Mouse (Mus musculus): ENCODE results near the gene Nrxn2. TPM values are rescaled to one million over a fixed set of nuclear protein-coding genes. Genes with fewer than 3 reads are reported as not detected.

The Nrxn2 gene
- polyA plus RNA-seq, 1 experiment from 2014 or later, result 54.1 TPM

DNA sequence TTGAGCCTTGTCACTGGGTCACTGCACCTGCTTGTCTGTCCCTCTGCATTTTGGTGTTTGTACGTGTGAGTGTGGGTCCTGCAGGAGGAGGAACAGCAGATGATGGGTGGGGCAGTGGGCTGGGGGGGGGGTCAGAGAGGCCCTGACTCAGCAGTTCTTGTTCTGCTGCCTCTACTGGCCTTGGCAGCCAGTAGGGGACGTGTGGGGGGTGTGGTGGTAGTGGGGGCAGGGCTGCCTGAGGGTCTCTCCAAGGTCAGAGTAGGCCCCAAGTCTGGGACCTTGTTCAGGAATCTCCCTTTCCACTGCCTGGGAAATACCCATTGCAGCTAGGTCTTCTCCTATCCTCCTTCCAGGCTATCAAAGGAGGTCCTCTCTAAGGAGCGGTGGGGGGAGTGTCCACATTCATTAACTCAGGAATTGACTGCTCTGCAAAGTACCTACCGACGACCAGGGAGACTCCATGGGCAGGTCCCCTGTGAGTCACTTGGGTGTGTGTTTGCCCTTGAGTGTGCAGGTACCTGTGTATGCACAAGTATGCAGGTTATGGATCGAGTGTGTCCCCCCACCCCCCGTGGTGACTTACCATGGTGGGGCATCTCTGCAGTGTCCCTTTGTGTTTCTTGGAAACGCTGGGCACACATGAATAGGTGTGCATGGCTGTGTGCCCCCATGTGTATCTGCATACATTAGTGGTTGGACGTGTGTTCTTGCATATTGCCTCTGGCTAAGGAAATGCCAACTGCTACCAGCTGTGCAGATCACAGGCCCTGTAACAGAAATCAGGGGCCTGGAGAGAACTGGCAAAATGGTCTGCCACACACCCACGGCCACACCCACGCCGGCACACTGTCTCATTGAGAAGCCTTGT, 1.4 kb upstream of the Nrxn2 start:
- no peak for DNase-seq
- Histone ChIP-seq H3K9ac (replicated peaks; ENCODE audit: low read length) (no peak overlapping the region; the same call in 1 of the 2 replicates), H3K27ac (replicated peaks; ENCODE audit: low read depth, low read length) (peak overlapping the region; percentile 84), H3K4me1 (ENCODE audit: control insufficient read depth, insufficient read depth, low read length) (peaks cover 55% of the 10 kb centered on the region), H3K9me3 (ENCODE audit: control insufficient read depth, low read length) (no peaks in the 10 kb centered on the region), H3K4me2 (ENCODE audit: low read length) (peak overlapping the region; percentile 81), H3K27me3 (ENCODE audit: control insufficient read depth, insufficient read depth, low read length) (no peaks in the 10 kb centered on the region), H3K36me3 (ENCODE audit: control insufficient read depth, insufficient read depth, low read length) (no peaks in the 10 kb centered on the region), H3K4me3 (replicated peaks; ENCODE audit: low read depth, low read length) (no peak overlapping the region; the same call in 1 of the 2 replicates)
- no peak for ATAC-seq (ENCODE audit: low FRiP score, low TSS enrichment)
- 59% methylated on average over 12 of the region's 12 CpGs for WGBS

DNA sequence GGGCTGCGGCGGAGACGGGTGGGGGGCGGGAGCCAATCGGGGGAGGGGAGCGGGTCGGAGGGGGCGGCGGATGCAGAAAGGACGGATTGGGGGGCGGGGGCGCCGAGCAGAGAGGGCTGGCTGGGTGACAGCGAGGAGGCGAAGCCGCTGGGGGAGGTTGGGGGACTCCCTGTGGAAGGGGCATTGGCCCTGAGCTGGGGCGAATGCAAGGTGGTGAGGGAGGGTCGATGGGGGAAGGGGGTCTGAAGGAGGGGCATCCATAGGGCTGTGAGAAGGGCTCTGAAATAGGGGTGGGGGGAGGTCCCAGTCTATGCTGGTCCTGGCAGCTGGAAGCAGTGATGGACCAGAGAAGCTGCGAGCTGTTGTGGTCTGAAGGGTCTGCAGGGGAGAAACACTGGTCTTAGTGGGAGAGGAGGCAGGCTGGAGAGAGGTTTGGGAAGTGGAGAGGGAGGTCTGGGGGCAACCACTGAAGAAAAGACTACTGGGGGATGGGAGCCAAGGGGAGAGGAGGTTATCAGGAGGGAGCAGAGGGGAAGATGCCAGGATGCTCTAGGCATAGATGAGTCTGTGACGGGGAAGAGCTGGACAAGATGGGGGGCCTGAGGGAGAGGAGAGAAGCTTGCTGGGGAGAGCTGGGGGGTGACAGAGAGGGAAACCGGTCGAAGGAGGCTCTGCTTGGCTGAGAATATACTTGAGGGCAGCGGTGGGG, 607 bp downstream of the Nrxn2 start:
- whole genome bisulfite sequencing, result 7% methylated on average over 19 of the region's 23 CpGs
- Histone ChIP-seq H3K4me1 (ENCODE audit: control insufficient read depth, insufficient read depth, low read length) (peaks cover 73% of the 10 kb centered on the region), H3K27me3 (ENCODE audit: control insufficient read depth, insufficient read depth, low read length) (no peaks in the 10 kb centered on the region), H3K9me3 (ENCODE audit: control insufficient read depth, low read length) (no peaks in the 10 kb centered on the region), H3K4me3 (replicated peaks; ENCODE audit: low read depth, low read length) (peak overlapping the region; percentile 68), H3K9ac (replicated peaks; ENCODE audit: low read length) (peak overlapping the region; percentile 95), H3K36me3 (ENCODE audit: control insufficient read depth, insufficient read depth, low read length) (no peaks in the 10 kb centered on the region), H3K27ac (replicated peaks; ENCODE audit: low read depth, low read length) (peak overlapping the region; percentile 84), H3K4me2 (ENCODE audit: low read length) (peak overlapping the region; percentile 81)
- DNase-seq (peak; percentile 65), ATAC-seq (ENCODE audit: low FRiP score, low TSS enrichment) (peak; percentile 11; the same call in 1 of the 2 replicates)

- Histone ChIP-seq H3K27ac (replicated peaks; ENCODE audit: low read depth, low read length) (peak overlapping the region; percentile 84), H3K4me2 (ENCODE audit: low read length) (peak overlapping the region; percentile 81), H3K36me3 (ENCODE audit: control insufficient read depth, insufficient read depth, low read length) (no peaks in the 10 kb centered on the region), H3K4me3 (replicated peaks; ENCODE audit: low read depth, low read length) (peak overlapping the region; percentile 68), H3K9me3 (ENCODE audit: control insufficient read depth, low read length) (no peaks in the 10 kb centered on the region), H3K9ac (replicated peaks; ENCODE audit: low read length) (peak overlapping the region; percentile 95), H3K4me1 (ENCODE audit: control insufficient read depth, insufficient read depth, low read length) (peaks cover 80% of the 10 kb centered on the region), H3K27me3 (ENCODE audit: control insufficient read depth, insufficient read depth, low read length) (no peaks in the 10 kb centered on the region)
- DNase-seq (no peak), ATAC-seq (ENCODE audit: low FRiP score, low TSS enrichment) (no peak)
- 47% methylated on average over 9 of the region's 9 CpGs for WGBS
Observed at GRCm38 (mm10) chr19:6419805-6420310, 1.3 kb downstream of the Nrxn2 start.

DNA sequence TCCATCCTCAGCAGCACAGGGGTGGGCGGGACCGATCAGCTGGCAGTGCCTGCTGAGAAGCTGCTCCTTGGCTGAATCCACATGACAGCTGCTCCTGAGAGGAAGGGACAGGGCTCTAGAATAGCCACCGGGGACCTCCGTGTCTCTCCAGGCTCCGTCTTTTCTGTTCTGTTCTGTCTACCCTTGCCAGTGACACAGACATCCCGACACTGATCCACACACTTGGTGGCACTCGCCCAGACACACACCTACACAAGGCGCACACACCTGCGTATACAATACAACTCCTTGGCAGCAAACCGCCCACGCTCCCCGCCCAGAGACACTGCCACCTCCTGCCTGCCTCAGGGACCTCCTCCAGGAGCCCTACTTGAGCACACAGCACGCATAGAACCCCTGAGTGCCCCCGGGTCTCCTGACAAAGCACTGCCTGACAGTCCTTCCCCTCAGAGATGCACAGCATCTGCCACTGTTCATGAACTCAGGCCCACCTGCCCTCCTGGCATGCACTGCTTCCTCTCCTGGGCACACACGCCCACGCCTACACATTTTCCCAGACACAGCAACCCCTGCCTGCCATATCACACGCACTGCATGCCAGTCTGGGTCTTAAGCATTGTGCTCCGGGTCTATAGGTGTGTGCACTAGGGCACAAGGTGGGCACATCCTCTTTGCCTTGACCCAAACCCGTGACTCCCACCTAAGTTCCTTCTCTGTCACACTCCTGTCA, 2.1 kb downstream of the Nrxn2 start:
- DNase-seq (peak; percentile 43), ATAC-seq (ENCODE audit: low FRiP score, low TSS enrichment) (no peak)
- WGBS, result 55% methylated on average over 19 of the region's 19 CpGs
- peak overlapping the region; percentile 81 for H3K4me2 ChIP-seq (ENCODE audit: low read length)
- H3K27ac ChIP-seq (replicated peaks; ENCODE audit: low read depth, low read length), result peak overlapping the region; percentile 84
- H3K9me3 ChIP-seq (ENCODE audit: control insufficient read depth, low read length), result no peaks in the 10 kb centered on the region
- H3K27me3 ChIP-seq (ENCODE audit: control insufficient read depth, insufficient read depth, low read length), result no peaks in the 10 kb centered on the region
- peaks cover 81% of the 10 kb centered on the region for H3K4me1 ChIP-seq (ENCODE audit: control insufficient read depth, insufficient read depth, low read length)
- H3K9ac ChIP-seq (replicated peaks; ENCODE audit: low read length), result peak overlapping the region; percentile 95
- peak overlapping the region; percentile 68 for H3K4me3 ChIP-seq (replicated peaks; ENCODE audit: low read depth, low read length)
- H3K36me3 ChIP-seq (ENCODE audit: control insufficient read depth, insufficient read depth, low read length), result no peaks in the 10 kb centered on the region

DNA sequence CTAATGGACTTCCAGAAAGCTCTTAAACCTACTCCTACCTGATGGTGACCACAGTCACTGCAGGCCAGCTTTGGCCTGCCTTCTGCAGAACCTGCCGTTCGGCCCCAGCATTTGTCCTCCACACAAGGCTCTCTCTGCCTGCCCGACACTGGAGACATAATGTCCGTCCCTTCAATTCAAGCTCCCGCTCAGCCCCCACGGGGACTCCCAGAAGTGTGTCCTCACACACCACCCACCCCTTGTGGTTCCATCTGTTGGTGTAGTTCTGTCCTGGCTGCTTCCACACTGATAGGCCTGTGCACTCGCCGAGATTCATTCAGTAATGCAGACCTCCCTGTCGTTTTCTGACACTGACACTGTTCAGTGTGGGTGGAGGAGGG, 2.7 kb downstream of the Nrxn2 start:
- DNase-seq (no peak), ATAC-seq (ENCODE audit: low FRiP score, low TSS enrichment) (no peak)
- WGBS, result 71% methylated on average over 9 of the region's 9 CpGs
- Histone ChIP-seq H3K4me2 (ENCODE audit: low read length) (peak overlapping the region; percentile 81), H3K9ac (replicated peaks; ENCODE audit: low read length) (no peak overlapping the region), H3K27me3 (ENCODE audit: control insufficient read depth, insufficient read depth, low read length) (no peaks in the 10 kb centered on the region), H3K9me3 (ENCODE audit: control insufficient read depth, low read length) (no peaks in the 10 kb centered on the region), H3K4me3 (replicated peaks; ENCODE audit: low read depth, low read length) (peak overlapping the region; percentile 68), H3K27ac (replicated peaks; ENCODE audit: low read depth, low read length) (no peak overlapping the region), H3K36me3 (ENCODE audit: control insufficient read depth, insufficient read depth, low read length) (no peaks in the 10 kb centered on the region), H3K4me1 (ENCODE audit: control insufficient read depth, insufficient read depth, low read length) (peaks cover 81% of the 10 kb centered on the region)

DNA sequence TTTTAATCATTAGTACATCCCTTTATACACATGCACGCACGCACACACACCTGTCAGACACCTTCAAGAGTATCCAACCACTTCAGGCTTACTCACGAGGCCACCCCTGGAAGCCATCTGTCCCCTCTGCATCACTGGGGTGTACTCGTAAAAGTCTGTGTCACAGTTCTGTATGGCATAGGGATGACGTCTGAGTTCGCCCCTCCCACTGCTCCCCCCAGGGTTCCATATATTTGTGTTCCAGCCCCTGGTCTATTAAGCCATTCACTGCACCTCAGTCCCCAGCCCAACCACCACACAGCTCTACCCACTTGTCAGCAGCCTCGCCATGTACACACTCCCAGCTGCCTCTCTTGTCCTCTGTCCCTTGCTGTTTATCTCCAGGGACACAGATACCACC, 3.5 kb downstream of the Nrxn2 start:
- no peak for ATAC-seq (ENCODE audit: low FRiP score, low TSS enrichment)
- WGBS, result 63% methylated on average over 7 of the region's 7 CpGs
- Histone ChIP-seq H3K36me3 (ENCODE audit: control insufficient read depth, insufficient read depth, low read length) (no peaks in the 10 kb centered on the region), H3K4me1 (ENCODE audit: control insufficient read depth, insufficient read depth, low read length) (peaks cover 81% of the 10 kb centered on the region), H3K9me3 (ENCODE audit: control insufficient read depth, low read length) (no peaks in the 10 kb centered on the region), H3K4me3 (replicated peaks; ENCODE audit: low read depth, low read length) (0 out of 2 replicates have a peak overlapping the region, but pooled peaks have one; percentile 1), H3K27me3 (ENCODE audit: control insufficient read depth, insufficient read depth, low read length) (0 out of 2 replicates have a peak, but pooled peaks cover 3% of the 10 kb centered on the region), H3K9ac (replicated peaks; ENCODE audit: low read length) (no peak overlapping the region), H3K4me2 (ENCODE audit: low read length) (peak overlapping the region; percentile 81), H3K27ac (replicated peaks; ENCODE audit: low read depth, low read length) (no peak overlapping the region)
- DNase-seq, result no peak

DNA sequence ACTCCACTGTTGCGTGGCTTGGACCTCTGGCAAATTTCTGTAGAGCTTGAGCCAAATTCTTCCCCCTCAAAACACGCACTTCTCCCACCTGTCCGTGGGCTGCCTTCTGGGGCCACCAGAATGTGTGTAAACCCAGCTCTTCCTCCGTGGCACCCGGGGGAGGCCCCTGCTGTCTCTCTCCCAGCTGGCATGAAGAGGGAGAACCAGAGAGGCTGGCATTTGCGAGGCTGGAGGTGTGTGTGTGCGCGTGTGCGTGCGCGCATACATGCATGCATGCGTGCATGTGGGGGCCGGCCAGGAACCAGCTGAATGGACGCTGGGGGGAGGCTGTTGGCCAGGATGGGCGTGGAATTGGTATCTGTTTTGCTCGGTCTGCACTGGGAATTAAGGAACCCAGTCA, 4.7 kb downstream of the Nrxn2 start:
- Histone ChIP-seq H3K27me3 (ENCODE audit: control insufficient read depth, insufficient read depth, low read length) (peaks cover 15% of the 10 kb centered on the region; the same call in 1 of the 2 replicates), H3K4me3 (replicated peaks; ENCODE audit: low read depth, low read length) (no peak overlapping the region), H3K36me3 (ENCODE audit: control insufficient read depth, insufficient read depth, low read length) (peaks cover 5% of the 10 kb centered on the region), H3K27ac (replicated peaks; ENCODE audit: low read depth, low read length) (no peak overlapping the region), H3K4me2 (ENCODE audit: low read length) (0 out of 2 replicates have a peak overlapping the region, but pooled peaks have one; percentile 8), H3K4me1 (ENCODE audit: control insufficient read depth, insufficient read depth, low read length) (peaks cover 83% of the 10 kb centered on the region), H3K9ac (replicated peaks; ENCODE audit: low read length) (no peak overlapping the region), H3K9me3 (ENCODE audit: control insufficient read depth, low read length) (no peaks in the 10 kb centered on the region)
- no peak for DNase-seq
- ATAC-seq (ENCODE audit: low FRiP score, low TSS enrichment), result no peak
- 87% methylated on average over 16 of the region's 16 CpGs for whole genome bisulfite sequencing

DNA sequence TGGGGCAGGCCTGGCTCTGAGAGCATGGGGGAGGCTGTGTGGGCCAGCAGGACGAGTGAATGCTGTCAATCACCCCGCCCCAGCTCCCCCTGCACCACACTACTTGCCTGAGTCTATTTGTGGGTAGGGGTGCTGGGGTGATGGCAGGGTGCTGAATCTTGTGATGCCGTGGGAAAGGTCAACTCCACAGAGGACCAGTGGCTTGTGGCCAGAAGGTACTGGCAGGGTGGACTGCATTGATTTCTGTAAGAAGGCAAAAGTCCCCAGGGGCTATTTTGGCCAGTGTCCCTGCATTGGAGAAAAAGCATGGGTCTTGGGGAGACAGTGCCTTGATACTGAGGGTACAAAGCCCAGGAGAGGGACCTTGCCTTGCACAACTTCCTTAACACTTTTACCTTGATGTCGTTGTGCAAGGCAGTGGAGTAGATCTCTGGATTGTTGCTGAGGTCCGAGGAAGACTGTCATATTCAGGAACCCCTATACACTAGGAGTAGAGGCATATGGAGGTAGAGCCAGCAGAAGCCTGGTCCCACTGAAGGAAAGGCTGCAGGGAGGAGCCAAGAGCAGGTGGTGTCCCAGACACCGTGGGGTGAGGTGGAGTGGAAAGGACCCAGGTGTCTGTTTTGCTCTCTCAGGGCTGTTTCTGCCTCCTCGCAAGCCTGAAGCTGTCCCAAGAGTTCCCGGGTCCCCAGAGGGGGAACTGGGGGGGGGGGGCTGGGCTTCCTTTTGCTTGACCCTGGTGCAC, 5.8 kb downstream of the Nrxn2 start:
- no peak for DNase-seq
- Histone ChIP-seq H3K9me3 (ENCODE audit: control insufficient read depth, low read length) (no peaks in the 10 kb centered on the region), H3K27me3 (ENCODE audit: control insufficient read depth, insufficient read depth, low read length) (peaks cover 25% of the 10 kb centered on the region; the same call in 1 of the 2 replicates), H3K4me1 (ENCODE audit: control insufficient read depth, insufficient read depth, low read length) (peaks cover 94% of the 10 kb centered on the region), H3K9ac (replicated peaks; ENCODE audit: low read length) (no peak overlapping the region), H3K36me3 (ENCODE audit: control insufficient read depth, insufficient read depth, low read length) (peaks cover 16% of the 10 kb centered on the region), H3K4me2 (ENCODE audit: low read length) (no peak overlapping the region), H3K27ac (replicated peaks; ENCODE audit: low read depth, low read length) (no peak overlapping the region), H3K4me3 (replicated peaks; ENCODE audit: low read depth, low read length) (no peak overlapping the region)
- WGBS, result 66% methylated on average over 8 of the region's 8 CpGs
- no peak for ATAC-seq (ENCODE audit: low FRiP score, low TSS enrichment)
